Mouse (Mus musculus) kidney, adult 2 months (tissue): ENCODE results near the gene Mylk3.

Source experiments
- CTCF ChIP-seq: fragments of 200-500 bp; conservative IDR thresholded peaks from 2 replicates; pipeline ENCODE4 v1.5.1; 2011; ENCODE audit warnings: low read depth, mild to moderate bottlenecking, control low read depth, low read length, moderate library complexity, mixed read lengths; ENCODE audit not compliant: insufficient read depth, insufficient read length
- POLR2A ChIP-seq: fragments of 200-500 bp; IDR thresholded peaks from one replicate; pipeline ENCODE4 v1.6.1; 2011; ENCODE audit warnings: low read depth, low read length, control low read depth

GRCm38 (mm10) chr8:85363406-85363805, 22.7 kb downstream of the Mylk3 start:
- TF ChIP-seq CTCF = no peak
- TF ChIP-seq POLR2A = no peak
